11 mouse cellular contexts compared by ENCODE assay signal in the genomic region with DNA sequence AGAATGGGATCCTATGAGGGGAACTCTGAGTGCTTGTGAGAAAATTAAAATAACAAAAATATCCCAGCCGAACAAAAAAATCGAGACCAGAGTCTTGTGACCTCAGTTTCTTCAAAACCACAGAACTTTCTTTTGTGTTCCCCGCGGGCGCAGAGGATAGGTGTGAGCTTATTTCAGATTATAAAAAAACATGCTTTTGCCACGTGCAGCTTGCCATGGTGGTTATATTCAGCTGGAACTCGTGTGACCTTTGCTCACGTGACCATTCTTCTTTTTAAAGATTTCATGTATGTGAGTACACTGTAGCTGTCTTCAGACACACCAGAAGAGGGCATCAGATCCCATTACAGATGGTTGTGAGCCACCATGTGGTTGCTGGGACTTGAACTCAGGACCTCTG.
"Had no signal": no experiment of that assay in that cellular context is flagged by ENCODE, and none has a peak within 500 bp of the region (broad histone marks: within the 10 kb centered on the region; RNA-seq: fewer than 3 reads in every experiment).

No protein-coding gene starts in this region.

- DNase-seq: kidney, adult 8-10 months; kidney, postnatal 36 days; left cerebral cortex, postnatal 4 days; lung, adult 18-20 months; right cerebral cortex, postnatal 14 days; thymus, postnatal 36 days had no signal

- H3K9ac ChIP-seq: limb, embryonic 13.5 days; liver, embryonic 14.5 days; neural tube, embryonic 12.5 days had no signal

- ATAC-seq: intestine, postnatal 0 days had no signal

- H3K27ac ChIP-seq: kidney, postnatal 0 days; limb, embryonic 13.5 days; liver, embryonic 14.5 days; neural tube, embryonic 12.5 days had no signal

- H3K4me3 ChIP-seq: limb, embryonic 13.5 days; neural tube, embryonic 12.5 days had no signal

- H3K36me3 ChIP-seq: limb, embryonic 13.5 days; neural tube, embryonic 12.5 days had no signal

- H3K4me2 ChIP-seq: limb, embryonic 13.5 days; neural tube, embryonic 12.5 days had no signal

- H3K27me3 ChIP-seq: limb, embryonic 13.5 days; neural tube, embryonic 12.5 days had no signal

- H3K9me3 ChIP-seq: limb, embryonic 13.5 days; neural tube, embryonic 12.5 days had no signal
